Mouse (Mus musculus) R1 (cell line): Measurements from ENCODE around the gene Ddit4l.
A peak's percentile ranks its signal among the peaks of the same experiment; 100 is the strongest.
"Not testable (repeated sequence)": the region's sequence is repeated elsewhere in the genome, so short reads cannot be mapped to it uniquely, and the experiment has no call there.

ENCODE experiments used
- DNase-seq: peaks from one replicate; pipeline ENCODE4 v3.0.0-alpha.2; 2018; ENCODE audit warnings: low read depth, low spot score

Gene Ddit4l

GRCm38 (mm10) chr3:137621312-137621711 lies at the start of gene Ddit4l:
Gene Ddit4l, plus strand, starts transcription at chr3:137621612.
- not testable (repeated sequence) for DNase-seq

- DNase-seq = no peak
Measured at GRCm38 (mm10) chr3:137576146-137576545, 45.3 kb upstream of the Ddit4l start.

GRCm38 (mm10) chr3:137586376-137586969 lies 34.9 kb upstream of the Ddit4l start:
- DNase-seq = no peak

- DNase-seq = no peak
Measured at GRCm38 (mm10) chr3:137589811-137590210, 31.6 kb upstream of the Ddit4l start.

- DNase-seq = no peak
Measured at GRCm38 (mm10) chr3:137594332-137594905, 27.0 kb upstream of the Ddit4l start.

GRCm38 (mm10) chr3:137608918-137609435 lies 12.4 kb upstream of the Ddit4l start:
- no peak for DNase-seq

GRCm38 (mm10) chr3:137610457-137611109 lies 10.8 kb upstream of the Ddit4l start:
- no peak for DNase-seq

- DNase-seq = no peak
Measured at GRCm38 (mm10) chr3:137611110-137611857, 10.1 kb upstream of the Ddit4l start.

GRCm38 (mm10) chr3:137611981-137612380 lies 9.4 kb upstream of the Ddit4l start:
- DNase-seq = no peak

- no peak for DNase-seq
Measured at GRCm38 (mm10) chr3:137620540-137620939, 872 bp upstream of the Ddit4l start.

- DNase-seq = peak; percentile 49
Measured at GRCm38 (mm10) chr3:137622091-137622490, 679 bp downstream of the Ddit4l start.

- no peak for DNase-seq
Measured at GRCm38 (mm10) chr3:137622895-137623580, 1.6 kb downstream of the Ddit4l start.

GRCm38 (mm10) chr3:137623581-137624362 lies 2.4 kb downstream of the Ddit4l start:
- DNase-seq = peak; percentile 81

- DNase-seq = no peak
Measured at GRCm38 (mm10) chr3:137625054-137625453, 3.6 kb downstream of the Ddit4l start.

- DNase-seq = peak; percentile 10
Measured at GRCm38 (mm10) chr3:137633726-137634125, 12.3 kb downstream of the Ddit4l start.

- DNase-seq = no peak
Measured at GRCm38 (mm10) chr3:137636571-137636970, 15.2 kb downstream of the Ddit4l start.

- peak; percentile 10 for DNase-seq
Measured at GRCm38 (mm10) chr3:137641238-137641637, 19.8 kb downstream of the Ddit4l start.

GRCm38 (mm10) chr3:137642137-137642536 lies 20.7 kb downstream of the Ddit4l start:
- peak; percentile 9 for DNase-seq

GRCm38 (mm10) chr3:137642568-137642967 lies 21.2 kb downstream of the Ddit4l start:
- peak; percentile 53 for DNase-seq

- no peak for DNase-seq
Measured at GRCm38 (mm10) chr3:137644081-137644480, 22.7 kb downstream of the Ddit4l start.

GRCm38 (mm10) chr3:137644947-137645346 lies 23.5 kb downstream of the Ddit4l start:
- DNase-seq = no peak
